Mouse (Mus musculus) right cerebral cortex, postnatal 4 days (tissue): ENCODE measurements around the gene Abcc6.
"Not testable (repeated sequence)": the region's sequence is repeated elsewhere in the genome, so short reads cannot be mapped to it uniquely, and the experiment has no call there.

Experiments used
- DNase-seq: peaks from one replicate; pipeline ENCODE4 v3.0.0-alpha.2; 2022

The Abcc6 gene

GRCm38 (mm10) chr7:46025436-46025835 lies 4.7 kb downstream of the Abcc6 start:
- DNase-seq = no peak

- no peak for DNase-seq
These were observed 8.2 kb downstream of the Abcc6 start for GRCm38 (mm10) chr7:46021951-46022350.

GRCm38 (mm10) chr7:46019594-46019993 lies 10.5 kb downstream of the Abcc6 start:
- no peak for DNase-seq

- DNase-seq = no peak
These were observed 16.7 kb downstream of the Abcc6 start for GRCm38 (mm10) chr7:46013266-46014010.

GRCm38 (mm10) chr7:46012121-46012520 lies 18.0 kb downstream of the Abcc6 start:
- no peak for DNase-seq

- peak; percentile 69 for DNase-seq
These were observed 20.5 kb downstream of the Abcc6 start for GRCm38 (mm10) chr7:46009578-46009977.

- DNase-seq = no peak
These were observed 27.4 kb downstream of the Abcc6 start for GRCm38 (mm10) chr7:46002748-46003147.

GRCm38 (mm10) chr7:46000577-46000976 lies 29.5 kb downstream of the Abcc6 start:
- DNase-seq = no peak

GRCm38 (mm10) chr7:45992470-45992869 lies 37.6 kb downstream of the Abcc6 start:
- no peak for DNase-seq

- no peak for DNase-seq
These were observed 41.8 kb downstream of the Abcc6 start for GRCm38 (mm10) chr7:45988344-45988743.

- no peak for DNase-seq
These were observed 43.2 kb downstream of the Abcc6 start for GRCm38 (mm10) chr7:45986893-45987292.

GRCm38 (mm10) chr7:45981612-45982011 lies 48.5 kb downstream of the Abcc6 start:
- no peak for DNase-seq

GRCm38 (mm10) chr7:45974512-45974911 lies 55.6 kb downstream of the Abcc6 start:
- DNase-seq = no peak

- no peak for DNase-seq
These were observed 56.0 kb downstream of the Abcc6 start for GRCm38 (mm10) chr7:45974103-45974502.

GRCm38 (mm10) chr7:45973271-45973687 lies 56.8 kb downstream of the Abcc6 start:
- peak; percentile 30 for DNase-seq

GRCm38 (mm10) chr7:45971831-45972723 lies 58.0 kb downstream of the Abcc6 start:
- DNase-seq = no peak

- DNase-seq = no peak
These were observed 73.5 kb downstream of the Abcc6 start for GRCm38 (mm10) chr7:45956611-45957010.

- no peak for DNase-seq
These were observed 81.0 kb downstream of the Abcc6 start for GRCm38 (mm10) chr7:45949061-45949460.

GRCm38 (mm10) chr7:45943280-45943679 lies 86.8 kb downstream of the Abcc6 start:
- not testable (repeated sequence) for DNase-seq

- no peak for DNase-seq
These were observed 88.1 kb downstream of the Abcc6 start for GRCm38 (mm10) chr7:45941986-45942385.

GRCm38 (mm10) chr7:45939836-45940235 lies 90.3 kb downstream of the Abcc6 start:
- DNase-seq = no peak

GRCm38 (mm10) chr7:45935114-45935513 lies 95.0 kb downstream of the Abcc6 start:
- peak; percentile 47 for DNase-seq

GRCm38 (mm10) chr7:45933766-45934165 lies 96.3 kb downstream of the Abcc6 start:
- not testable (repeated sequence) for DNase-seq

- no peak for DNase-seq
These were observed 100.4 kb downstream of the Abcc6 start for GRCm38 (mm10) chr7:45929688-45930087.
